26 mouse cellular contexts compared by ENCODE assay signal in genomic region chr10:18996331-18996730, GRCm38 (mm10). TPM values are rescaled to one million over a fixed set of nuclear protein-coding genes. Genes with fewer than 3 reads are reported as not detected.
DNase-seq lines count a peak whose midpoint lies in the region; ATAC-seq and TF ChIP-seq lines count a peak whose summit lies in the region.
"Had no signal": no experiment of that assay in that cellular context is flagged by ENCODE, and none has a peak within 500 bp of the region (broad histone marks: within the 10 kb centered on the region; RNA-seq: fewer than 3 reads in every experiment).

No protein-coding gene starts in this region.

- DNase-seq in CH12.LX (ENCODE audit: extremely low read depth): no peak
- no peak for DNase-seq in B cell, adult 2 months
- no peak for DNase-seq in gastrocnemius, postnatal 14 days
- DNase-seq in forebrain, embryonic 11.5 days (ENCODE audit: low spot score): no peak
- DNase-seq: adrenal gland, postnatal 36 days; cerebellum, adult 11 months; cerebellum, adult 8-10 months; cerebellum, postnatal 14 days; embryo, embryonic 11 days; heart, adult 18-20 months; heart, postnatal 10 days; heart, postnatal 4 days; kidney, adult 9 months had no signal

- TF ChIP-seq EP300 in CH12.LX (IDR thresholded peaks at IDR 0.05; ENCODE audit: low read length): no peak

- no peak overlapping the region for H3K4me3 ChIP-seq in intestine, embryonic 16.5 days (ENCODE audit: low read length)
- H3K4me3 ChIP-seq in intestine, embryonic 15.5 days (replicated peaks): no peak overlapping the region
- no peak overlapping the region for H3K4me3 ChIP-seq in CH12.LX (replicated peaks in 1 of 3; ENCODE audit: low read depth in 2 of 3, low read length in 2 of 3, poor library complexity in 1 of 3)
- H3K4me3 ChIP-seq in intestine, postnatal 0 days (ENCODE audit: low read depth, low read length): no peak overlapping the region
- no peak overlapping the region for H3K4me3 ChIP-seq in forebrain, embryonic 11.5 days (ENCODE audit: low read depth, low read length)
- H3K4me3 ChIP-seq: embryonic facial prominence, embryonic 15.5 days; erythroblast, embryonic 14.5 days; forebrain, embryonic 10.5 days; heart, embryonic 10.5 days; hindbrain, embryonic 13.5 days had no signal

- dilution Hi-C loops in CH12.LX (cut with MboI; ENCODE audit: extremely low pct_ligation_motif_present, extremely low pct_unique_long_range_greater_than_20kb, low sequenced_read_pairs): no loop called here

- no peak for TF ChIP-seq RAD21 in CH12.LX (IDR thresholded peaks at IDR 0.05; ENCODE audit: low read depth, low read length)

- TF ChIP-seq CTCF in CH12.LX (conservative IDR thresholded peaks at IDR 0.05 in 1 of 2, IDR thresholded peaks at IDR 0.05 in 1 of 2; ENCODE audit: low read depth in 2 of 2, low read length in 2 of 2): no peak
- TF ChIP-seq CTCF in intestine, postnatal 0 days (IDR thresholded peaks at IDR 0.05; ENCODE audit: low read depth): no peak

- no peaks in the 10 kb centered on the region for H3K36me3 ChIP-seq in intestine, embryonic 16.5 days (ENCODE audit: control insufficient read depth, insufficient read depth, low read length)
- 0 out of 2 replicates have a peak, but pooled peaks cover 3% of the 10 kb centered on the region for H3K36me3 ChIP-seq in intestine, embryonic 15.5 days
- peaks cover 10 to 23% of the 10 kb centered on the region in 2 experiments for H3K36me3 ChIP-seq in CH12.LX (replicated peaks in 1 of 2; ENCODE audit: control insufficient read depth in 1 of 2, insufficient read depth in 1 of 2, low read length in 1 of 2)
- H3K36me3 ChIP-seq in intestine, postnatal 0 days (ENCODE audit: control insufficient read depth, insufficient read depth): peaks cover 8% of the 10 kb centered on the region; the same call in 1 of the 2 replicates
- H3K36me3 ChIP-seq in forebrain, embryonic 11.5 days (ENCODE audit: control insufficient read depth, insufficient read depth, low read length): no peaks in the 10 kb centered on the region

- H3K27me3 ChIP-seq in intestine, embryonic 16.5 days (replicated peaks; ENCODE audit: control insufficient read depth, insufficient read depth, low read length): no peaks in the 10 kb centered on the region
- no peaks in the 10 kb centered on the region for H3K27me3 ChIP-seq in intestine, embryonic 15.5 days (replicated peaks)
- no peaks in the 10 kb centered on the region for H3K27me3 ChIP-seq in CH12.LX (replicated peaks)
- H3K27me3 ChIP-seq in intestine, postnatal 0 days (replicated peaks; ENCODE audit: control insufficient read depth, insufficient read depth, low read length): no peaks in the 10 kb centered on the region
- H3K27me3 ChIP-seq in forebrain, embryonic 11.5 days (ENCODE audit: control insufficient read depth, insufficient read depth, low read length): no peaks in the 10 kb centered on the region
- H3K27me3 ChIP-seq: embryonic facial prominence, embryonic 15.5 days; hindbrain, embryonic 13.5 days; Patski had no signal

- ATAC-seq in intestine, embryonic 16.5 days: no peak
- ATAC-seq in intestine, embryonic 15.5 days: no peak
- ATAC-seq in intestine, postnatal 0 days: no peak
- ATAC-seq in forebrain, embryonic 11.5 days (replicated peaks; ENCODE audit: low FRiP score): no peak
- ATAC-seq: activated CD4-positive, CD25-positive, alpha-beta regulatory T cell, adult 4 months; forebrain, embryonic 16.5 days; hindbrain, postnatal 0 days; Patski had no signal

- intact Hi-C loops in gastrocnemius, postnatal 14 days (cut with DNase I; ENCODE audit: low total_unique reads): no loop called here

- H3K27ac ChIP-seq in intestine, embryonic 16.5 days (ENCODE audit: low read length): peak overlapping the region; percentile 61
- H3K27ac ChIP-seq in intestine, embryonic 15.5 days: no peak overlapping the region
- peak overlapping the region; percentile 78; the same call in 1 of the 2 replicates for H3K27ac ChIP-seq in CH12.LX (ENCODE audit: insufficient read depth, low read depth)
- H3K27ac ChIP-seq in intestine, postnatal 0 days (ENCODE audit: low read depth, low read length): peak overlapping the region; percentile 76; the same call in 1 of the 2 replicates
- no peak overlapping the region for H3K27ac ChIP-seq in forebrain, embryonic 11.5 days (ENCODE audit: low read depth, low read length)
- H3K27ac ChIP-seq: embryonic facial prominence, embryonic 15.5 days; forebrain, embryonic 10.5 days; heart, embryonic 10.5 days; hindbrain, embryonic 13.5 days; hindbrain, postnatal 0 days had no signal

- no peak overlapping the region for H3K4me2 ChIP-seq in intestine, embryonic 16.5 days (ENCODE audit: low read depth, low read length)
- H3K4me2 ChIP-seq in intestine, embryonic 15.5 days (replicated peaks): no peak overlapping the region
- H3K4me2 ChIP-seq in CH12.LX (ENCODE audit: insufficient read depth, low read depth, poor library complexity, severe bottlenecking): peak overlapping the region; percentile 71; the same call in 1 of the 2 replicates
- no peak overlapping the region for H3K4me2 ChIP-seq in intestine, postnatal 0 days (replicated peaks; ENCODE audit: low read depth)
- no peak overlapping the region for H3K4me2 ChIP-seq in forebrain, embryonic 11.5 days (ENCODE audit: low read depth, low read length, severe bottlenecking)
- H3K4me2 ChIP-seq: embryonic facial prominence, embryonic 15.5 days; hindbrain, embryonic 13.5 days had no signal

- H3K9ac ChIP-seq in intestine, embryonic 16.5 days (ENCODE audit: low read depth, low read length): no peak overlapping the region
- no peak overlapping the region for H3K9ac ChIP-seq in intestine, embryonic 15.5 days
- H3K9ac ChIP-seq in CH12.LX (ENCODE audit: insufficient read depth, low read depth): peak overlapping the region; percentile 59
- H3K9ac ChIP-seq in intestine, postnatal 0 days (ENCODE audit: low read depth, low read length): no peak overlapping the region
- H3K9ac ChIP-seq in forebrain, embryonic 11.5 days (ENCODE audit: low read length): no peak overlapping the region
- H3K9ac ChIP-seq: embryonic facial prominence, embryonic 15.5 days; hindbrain, embryonic 13.5 days had no signal

- in situ Hi-C loops in CH12.LX (cut with MboI; ENCODE audit: low pct_ligation_motif_present, low pct_unique_long_range_greater_than_20kb, low sequenced_read_pairs): loop anchor here (5.0 kb wide), 1 partner anchor 39 kb away; no protein-coding TSS in a partner anchor

- no peak for TF ChIP-seq POLR2A in CH12.LX (IDR thresholded peaks at IDR 0.05; ENCODE audit: low read depth, low read length)

- H3K9me3 ChIP-seq in intestine, embryonic 16.5 days (ENCODE audit: control insufficient read depth, low read length): no peaks in the 10 kb centered on the region
- H3K9me3 ChIP-seq in intestine, embryonic 15.5 days: no peaks in the 10 kb centered on the region
- H3K9me3 ChIP-seq in CH12.LX (replicated peaks; ENCODE audit: low read length): peaks cover 8% of the 10 kb centered on the region
- H3K9me3 ChIP-seq in intestine, postnatal 0 days (ENCODE audit: control insufficient read depth): no peaks in the 10 kb centered on the region
- no peaks in the 10 kb centered on the region for H3K9me3 ChIP-seq in forebrain, embryonic 11.5 days (ENCODE audit: control insufficient read depth, low read length)
- H3K9me3 ChIP-seq: embryonic facial prominence, embryonic 15.5 days; forebrain, embryonic 10.5 days; G1E; heart, embryonic 10.5 days; hindbrain, embryonic 13.5 days had no signal

- no peaks in the 10 kb centered on the region for H3K4me1 ChIP-seq in intestine, embryonic 16.5 days (ENCODE audit: control insufficient read depth, insufficient read depth, low read length)
- H3K4me1 ChIP-seq in intestine, embryonic 15.5 days (replicated peaks): no peaks in the 10 kb centered on the region
- H3K4me1 ChIP-seq in CH12.LX (ENCODE audit: control insufficient read depth in 1 of 2, insufficient read depth in 2 of 2): peaks cover 27 to 64% of the 10 kb centered on the region in 2 experiments
- no peaks in the 10 kb centered on the region for H3K4me1 ChIP-seq in intestine, postnatal 0 days (replicated peaks; ENCODE audit: control insufficient read depth, insufficient read depth, low read length)
- H3K4me1 ChIP-seq in forebrain, embryonic 11.5 days (replicated peaks; ENCODE audit: control insufficient read depth, insufficient read depth, low read length): no peaks in the 10 kb centered on the region
- H3K4me1 ChIP-seq: embryonic facial prominence, embryonic 15.5 days; forebrain, embryonic 10.5 days; heart, embryonic 10.5 days; hindbrain, embryonic 13.5 days had no signal

- H3K79me2 ChIP-seq in CH12.LX (replicated peaks; ENCODE audit: control insufficient read depth, extremely low read depth, insufficient read depth, poor library complexity, severe bottlenecking): peaks cover 7% of the 10 kb centered on the region

TF ChIP-seq in CH12.LX, 34 proteins besides CTCF, POLR2A, EP300 and RAD21:
- no peak for TF ChIP-seq ZC3H11A (IDR thresholded peaks at IDR 0.05; ENCODE audit: low read depth, low read length)
- TF ChIP-seq MAFK (IDR thresholded peaks at IDR 0.05; ENCODE audit: insufficient replicate concordance, low read length): no peak
- no peak for TF ChIP-seq MAX (IDR thresholded peaks at IDR 0.05; ENCODE audit: low read length)

RNA-seq across cellular contexts. Expression of gene Tnfaip3, which starts 19.1 kb away (rescaled TPM):
- polyA plus RNA-seq in intestine, embryonic 16.5 days (2015; fragmentation: Nextera tagmentation; extraction: Ambion mirVana): 4.3 and 4.6 TPM in 2 replicates
- 3.4 and 3.9 TPM in 2 replicates for polyA plus RNA-seq in intestine, embryonic 15.5 days (2015; fragmentation: Nextera tagmentation; extraction: Ambion mirVana)
- total RNA-seq in CH12.LX (2012; rRNA removed) (65.3 and 95.3 TPM in 2 replicates), CH12.LX (2014; rRNA removed) (38.8 and 51.7 TPM in 2 replicates)
- polyA plus RNA-seq in CH12.LX (2012; ENCODE audit: insufficient read length, low read depth): 21.4 and 24.6 TPM in 2 replicates
- 3.3 and 3.7 TPM in 2 replicates for polyA plus RNA-seq in intestine, postnatal 0 days (2015; fragmentation: Nextera tagmentation; extraction: Ambion mirVana)
- 1 to 10 TPM; 2.3 to 5.0 TPM for total RNA-seq in gastrocnemius, postnatal 14 days (2021)
- polyA plus RNA-seq in forebrain, embryonic 11.5 days (2014; fragmentation: Nextera tagmentation; extraction: Ambion mirVana): 1.2 and 1.5 TPM in 2 replicates

Comparison
In these comparisons a context has a peak if more than half of its experiments do, and no peak if none do; other contexts are left out.
1. H3K27ac ChIP-seq: peak in intestine, embryonic 16.5 days (single experiment), CH12.LX (single experiment) and intestine, postnatal 0 days (single experiment); none in intestine, embryonic 15.5 days (single experiment) and forebrain, embryonic 11.5 days (single experiment).